Mouse (Mus musculus): Measurements from ENCODE around the gene Clgn. TPM values are rescaled to one million over a fixed set of nuclear protein-coding genes. Genes with fewer than 3 reads are reported as not detected.
"Not testable (repeated sequence)": the region's sequence is repeated elsewhere in the genome, so short reads cannot be mapped to it uniquely, and the experiment has no call there.

The Clgn gene
- total RNA-seq, 2 experiments from 2014 or later, result not detected

DNA sequence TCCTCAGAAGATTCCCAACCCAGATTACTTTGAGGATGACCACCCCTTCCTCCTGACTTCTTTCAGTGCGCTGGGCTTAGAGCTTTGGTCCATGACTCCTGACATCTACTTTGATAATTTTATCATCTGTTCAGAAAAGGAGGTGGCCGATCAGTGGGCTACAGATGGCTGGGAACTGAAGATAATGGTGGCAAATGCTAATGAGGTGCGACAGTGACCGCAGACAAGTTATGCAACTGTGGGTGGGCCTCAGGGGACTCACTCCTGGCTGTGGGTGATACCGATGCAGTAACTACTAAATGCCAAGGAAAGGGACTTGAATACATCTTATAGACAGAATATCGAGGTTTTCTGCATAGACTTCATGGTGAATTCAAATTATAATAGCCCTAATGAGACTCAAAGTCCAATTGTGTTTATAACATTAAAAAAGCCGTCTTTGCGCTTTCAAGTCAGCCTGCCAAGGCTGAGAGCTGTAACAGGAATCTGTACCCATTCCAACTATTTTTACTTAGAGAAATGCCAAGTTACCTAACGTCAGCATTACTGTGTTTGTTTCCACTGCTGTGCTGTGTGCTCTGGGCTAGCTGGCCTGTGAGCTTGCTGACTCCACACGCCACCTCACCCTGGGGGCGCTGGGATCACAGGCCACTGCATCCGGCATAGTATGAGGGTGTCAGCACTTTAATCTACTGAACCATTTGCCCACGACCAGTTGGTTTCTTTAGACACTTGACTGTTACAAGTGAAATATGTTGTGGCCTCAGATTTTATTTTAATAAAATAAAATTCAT lies 33.6 kb downstream of the Clgn start:
- peak in 1 of 2 experiments; percentile 14 for DNase-seq

DNA sequence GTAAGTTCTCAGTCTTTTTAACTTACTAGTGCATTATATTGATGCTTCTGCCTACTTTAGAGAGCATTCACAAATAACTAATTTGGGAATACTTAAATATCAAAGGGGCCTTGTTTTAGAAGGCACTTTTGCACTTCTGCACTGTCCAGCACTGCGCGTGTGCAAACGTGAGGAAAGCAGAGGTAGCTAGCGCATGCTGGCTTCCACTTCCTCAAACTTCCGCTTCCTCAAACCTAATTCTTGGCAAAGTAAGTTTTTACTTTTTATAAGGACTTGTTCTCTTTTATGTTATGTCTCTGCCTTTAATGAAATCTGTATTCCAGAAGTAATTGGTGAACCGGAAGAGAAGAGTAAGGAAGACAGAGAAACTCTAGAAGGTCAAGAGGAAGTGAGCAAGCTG lies 35.5 kb downstream of the Clgn start:
- no peak for DNase-seq

DNA sequence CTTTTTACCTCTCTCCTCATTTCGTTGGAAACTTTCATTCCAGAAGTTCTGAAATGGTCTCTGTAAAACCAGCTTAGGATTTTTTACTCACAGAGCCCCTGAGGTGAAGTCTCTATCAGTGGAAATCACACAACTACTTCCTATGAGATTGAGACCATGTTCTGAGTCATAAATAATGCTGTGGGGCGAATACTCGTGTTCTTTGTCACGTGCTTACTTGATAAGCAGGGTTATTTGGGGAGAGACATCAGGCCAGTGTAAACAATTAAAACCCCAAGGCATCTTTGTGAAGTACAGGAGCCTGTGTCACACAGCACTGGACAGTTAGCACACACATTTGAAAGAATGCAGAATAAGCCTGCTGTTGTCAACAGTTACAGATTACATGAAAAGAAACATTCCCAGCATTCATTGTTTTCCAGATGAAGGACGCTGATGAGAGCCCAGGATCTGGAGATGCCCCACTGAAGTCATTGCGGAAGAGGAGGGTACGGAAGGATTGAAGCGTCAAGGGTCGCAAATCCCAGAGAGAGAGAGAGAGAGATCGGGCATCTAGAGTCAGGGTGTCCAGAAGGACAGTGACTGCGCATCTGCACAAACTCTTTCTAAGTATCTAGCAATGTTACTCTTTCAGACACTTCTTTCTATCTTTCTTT lies 36.6 kb downstream of the Clgn start:
- DNase-seq, result no peak

DNA sequence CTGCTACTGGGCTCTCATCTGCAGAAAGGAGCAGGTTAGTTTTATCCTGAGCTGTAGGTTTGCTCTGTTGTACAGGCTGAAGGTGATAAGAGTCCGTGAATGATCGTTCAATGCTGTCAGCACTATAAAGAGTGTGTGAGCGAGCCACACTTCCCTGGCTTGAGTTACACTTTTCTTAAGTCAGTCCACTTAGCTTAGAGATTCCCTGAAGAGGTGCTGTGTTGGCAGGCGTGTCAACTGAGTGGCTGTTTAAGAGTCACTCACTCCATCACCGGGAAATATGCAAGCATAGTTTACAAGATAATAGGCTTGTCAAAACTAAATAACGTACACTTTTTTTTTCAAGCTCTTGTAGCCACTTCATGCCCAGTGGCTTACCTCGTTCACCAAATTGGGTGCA lies 37.3 kb downstream of the Clgn start:
- no peak for DNase-seq

DNA sequence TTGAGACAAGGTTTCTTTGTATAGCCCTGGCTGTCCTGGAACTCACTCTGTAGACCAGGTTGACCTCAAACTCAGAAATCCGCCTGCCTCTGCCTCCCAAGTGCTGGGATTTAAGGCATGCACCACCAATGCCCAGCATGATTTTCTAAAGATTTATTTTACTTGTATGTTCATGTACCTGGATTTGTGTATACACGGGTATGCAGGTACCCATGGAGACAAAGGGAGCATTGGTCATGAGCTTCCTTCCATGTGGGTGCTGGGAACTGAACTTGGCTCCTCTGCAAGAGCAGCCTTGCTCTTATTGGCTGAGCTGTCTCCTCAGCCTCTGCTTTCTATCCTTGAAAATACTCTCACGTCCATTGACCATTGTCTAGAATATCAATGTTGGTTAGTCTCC lies 39.0 kb downstream of the Clgn start:
- DNase-seq, result not testable (repeated sequence)

DNA sequence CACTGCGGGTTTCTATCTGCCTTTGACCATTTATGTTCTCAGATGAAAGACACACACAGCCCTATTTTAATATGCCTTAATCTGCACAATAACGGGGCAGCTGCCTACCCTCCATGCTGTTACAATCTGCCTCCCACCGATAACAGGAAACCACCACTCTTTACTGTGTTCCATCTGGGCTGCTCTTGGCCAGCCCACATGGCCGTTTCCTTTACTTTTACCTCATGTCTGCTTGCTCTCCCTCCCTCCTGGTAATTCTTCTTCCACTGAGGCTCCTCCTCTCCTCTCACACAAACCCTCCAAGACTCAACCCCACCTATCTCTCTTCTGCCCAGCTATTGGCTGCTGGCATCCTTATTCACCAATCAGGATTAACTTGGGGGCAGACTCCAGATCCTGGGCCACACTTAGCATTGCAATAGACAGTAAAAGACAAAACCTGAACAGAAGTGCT lies 39.4 kb downstream of the Clgn start:
- no peak for DNase-seq

DNA sequence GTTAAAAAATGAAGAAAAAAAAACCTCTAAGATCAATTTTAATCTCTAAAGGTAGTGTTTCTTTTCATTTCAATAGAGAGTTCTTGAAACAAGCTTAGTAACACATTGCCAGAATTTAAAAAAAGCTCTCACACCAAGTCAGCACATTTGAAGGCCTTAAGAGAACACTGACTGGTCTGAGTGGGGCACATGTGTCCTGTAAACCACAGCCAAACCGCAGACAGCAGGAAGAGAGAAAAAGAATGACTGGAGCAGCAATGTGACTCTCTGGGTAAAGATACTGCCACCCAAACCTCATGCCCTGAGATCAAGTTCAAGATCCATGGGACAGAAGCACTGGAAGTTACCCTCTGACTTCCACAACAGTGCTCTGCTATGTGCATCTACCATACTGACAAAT lies 47.4 kb downstream of the Clgn start:
- peak in 1 of 2 experiments; percentile 12 for DNase-seq

DNA sequence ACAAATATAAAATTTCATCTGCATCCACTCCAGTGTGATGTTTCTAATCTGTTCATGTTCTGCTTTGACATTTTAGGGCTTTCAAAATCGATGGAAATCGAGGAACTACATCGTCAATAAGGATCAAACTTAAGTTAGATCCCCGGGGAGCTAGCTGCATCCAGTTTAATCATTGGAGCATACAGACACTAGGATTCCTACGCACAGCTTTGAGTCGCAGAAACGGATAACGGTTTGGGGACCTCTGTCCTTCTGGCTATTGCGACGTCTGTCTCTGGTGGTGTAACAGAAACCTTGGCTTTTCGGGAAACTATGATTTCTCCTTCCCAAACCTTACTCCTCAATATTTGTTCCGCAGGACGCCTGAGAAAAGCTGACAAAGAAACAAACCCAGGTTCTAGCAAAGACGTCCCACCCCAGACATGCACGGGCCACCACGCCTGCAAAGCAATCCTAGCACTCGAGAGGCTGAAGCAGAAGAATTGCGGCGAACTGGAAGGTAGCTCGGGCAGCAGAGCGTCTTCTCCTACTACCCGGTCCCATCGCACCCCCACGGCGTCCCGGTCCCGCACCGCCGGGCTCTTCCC lies 52.1 kb downstream of the Clgn start:
- DNase-seq, result peak in 1 of 2 experiments; percentile 39

DNA sequence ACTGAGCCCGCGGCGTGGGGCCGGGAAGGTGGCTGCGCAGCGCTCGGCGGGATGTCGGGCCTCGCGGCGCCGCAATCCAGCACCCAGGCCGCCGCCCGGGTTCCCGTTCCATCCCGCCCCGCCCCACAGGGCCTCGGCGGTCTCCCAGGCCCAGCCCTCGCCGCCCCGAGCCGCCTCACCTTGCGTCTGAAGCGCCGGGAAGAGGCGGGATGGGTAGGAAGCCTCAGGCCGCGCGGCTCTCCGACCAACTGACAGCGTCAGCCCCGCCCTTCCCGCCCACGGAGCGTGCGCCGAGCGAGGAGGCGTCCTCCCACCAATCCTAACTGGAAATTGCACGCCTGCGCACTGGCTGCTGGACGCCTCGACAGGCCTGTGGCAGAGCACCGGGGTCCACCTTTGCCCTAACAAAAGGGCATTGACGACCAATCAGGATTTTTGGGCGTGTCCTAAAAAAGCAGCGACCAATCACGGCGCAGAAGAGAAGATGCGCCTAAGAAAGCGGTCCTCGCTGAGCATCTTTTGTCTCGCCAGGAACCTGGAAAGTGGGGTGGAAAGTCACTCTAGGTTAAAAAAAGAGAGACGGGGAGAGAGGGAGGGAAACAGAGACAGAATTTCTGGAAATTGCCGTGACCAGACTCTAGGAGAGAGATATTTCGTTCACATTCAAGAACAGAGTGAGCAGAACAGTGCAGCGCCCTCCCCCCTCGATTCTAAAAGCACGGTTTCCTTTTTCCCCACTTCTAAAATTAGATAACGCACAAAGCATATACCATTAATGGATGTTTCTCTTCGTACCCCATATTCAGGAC lies 52.8 kb downstream of the Clgn start:
- peak; percentile 98 to 99 for DNase-seq

DNA sequence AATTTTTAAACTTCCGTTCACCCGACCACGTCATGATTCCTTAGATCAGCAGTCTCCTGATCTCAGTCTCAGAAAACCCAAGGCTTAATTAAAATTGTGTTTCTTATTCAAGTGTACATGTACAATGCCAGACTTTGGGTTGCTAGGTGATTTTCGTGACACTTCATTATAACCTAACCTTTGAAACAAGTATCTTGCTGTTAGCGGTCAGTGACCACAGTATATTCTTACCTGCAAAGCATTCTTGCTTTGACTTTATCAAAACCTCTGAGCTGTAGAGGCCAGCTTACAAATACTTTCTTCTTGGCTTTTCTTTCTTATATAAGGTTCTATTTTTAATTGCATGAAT lies 53.4 kb downstream of the Clgn start:
- DNase-seq, result no peak

DNA sequence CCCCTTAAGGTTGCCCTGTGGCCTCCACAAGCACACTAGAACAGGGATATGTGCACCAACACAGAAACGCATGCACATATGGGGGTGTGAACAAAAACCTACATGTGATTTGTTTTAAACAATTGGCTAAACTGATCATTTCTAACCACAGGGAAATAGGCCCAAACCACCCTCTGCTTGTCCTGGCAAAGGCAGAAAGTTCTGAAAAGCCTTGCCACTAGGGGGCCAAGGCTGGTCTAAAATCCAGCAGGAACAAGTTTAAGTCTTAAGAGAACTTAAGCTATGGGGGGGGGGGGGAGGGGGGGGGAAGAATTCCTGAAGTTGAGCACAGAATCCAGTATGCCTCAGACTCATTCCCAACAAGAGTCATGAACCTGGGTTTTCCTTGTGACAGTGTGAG lies 60.3 kb downstream of the Clgn start:
- no peak for DNase-seq

DNA sequence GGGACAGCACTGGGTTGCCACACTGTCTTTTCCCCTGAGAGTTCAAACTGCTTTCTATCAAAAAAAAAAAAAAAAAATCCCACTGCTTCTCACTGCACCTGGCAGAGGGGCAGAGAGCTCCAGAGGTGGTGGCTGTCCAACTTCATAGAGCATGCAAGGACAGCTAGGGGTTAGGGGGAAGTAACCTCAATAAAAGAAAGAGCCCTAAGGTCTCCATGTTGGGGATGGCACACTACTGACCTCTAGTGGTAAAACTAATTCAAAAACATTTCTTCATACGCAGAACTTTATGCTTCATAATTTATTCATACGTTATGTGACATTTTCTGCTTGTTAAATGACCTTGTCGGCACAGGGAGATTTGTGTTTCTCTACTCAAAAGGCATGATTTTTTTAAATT lies 61.4 kb downstream of the Clgn start:
- DNase-seq, result peak in 1 of 2 experiments; percentile 39

DNA sequence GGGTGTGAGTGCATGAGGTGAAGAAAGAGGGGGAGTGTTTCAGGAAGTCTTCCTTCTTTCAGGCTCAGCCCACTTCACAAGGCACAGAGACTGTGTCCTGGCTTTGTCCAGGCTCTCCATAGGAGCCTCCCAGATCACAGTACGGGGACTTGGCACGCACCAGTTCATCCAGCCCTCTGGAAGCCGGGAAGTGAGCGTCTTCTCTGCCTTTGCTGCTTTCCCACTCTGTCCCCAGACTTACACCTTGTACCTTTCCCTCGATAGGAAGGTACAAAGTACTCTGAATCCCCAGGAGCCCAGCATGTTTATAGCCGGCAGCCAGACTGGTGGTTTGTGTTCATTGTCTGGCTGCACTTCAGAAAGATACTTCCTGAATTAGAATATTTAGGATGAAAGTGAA lies 67.5 kb downstream of the Clgn start:
- DNase-seq, result no peak

DNA sequence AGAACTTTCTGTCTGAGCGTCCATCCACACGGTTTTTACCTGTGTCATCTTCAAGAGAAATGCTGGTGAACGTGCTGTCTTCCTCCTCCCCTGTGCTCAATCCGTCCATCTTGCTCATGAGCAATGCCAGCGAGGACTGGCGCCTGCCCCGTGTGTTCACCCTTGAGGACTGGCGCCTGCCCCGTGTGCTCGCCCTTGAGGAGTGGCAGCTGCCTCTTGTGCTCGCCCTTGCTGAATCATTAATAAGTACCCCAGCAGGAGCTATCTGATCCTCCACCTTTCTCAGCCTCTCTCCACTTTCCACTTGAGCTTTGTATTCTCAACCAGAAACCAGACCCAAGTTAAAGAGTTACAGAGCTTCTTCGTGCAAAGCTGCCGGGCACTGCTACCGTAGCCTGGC lies 68.6 kb downstream of the Clgn start, which contains the start of gene Scoc:
Gene Scoc (minus strand): TSS at position 170 of the 400 bp plus-strand sequence.
- no peak for DNase-seq

DNA sequence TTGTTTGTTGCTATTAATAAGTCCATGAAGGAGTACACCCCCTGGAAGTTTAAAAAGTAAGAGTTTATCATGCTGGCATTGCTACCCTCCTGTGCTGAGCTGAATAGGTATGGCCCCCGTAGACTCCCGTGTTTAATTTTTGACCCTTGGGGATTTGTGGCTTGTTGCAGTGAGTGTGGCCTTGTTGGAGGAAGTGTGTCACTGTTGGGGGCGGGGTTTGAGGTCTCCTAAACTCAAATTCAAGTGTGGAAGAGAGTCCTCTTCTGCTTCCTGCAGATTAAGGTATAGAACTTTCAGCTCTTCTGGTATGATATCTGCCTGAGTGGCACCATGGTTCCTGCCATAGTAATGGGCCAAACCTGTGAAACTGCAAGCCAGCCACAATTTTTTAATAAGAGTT lies 69.9 kb downstream of the Clgn start:
- DNase-seq, result no peak

Other genes with a start within 250 kb of the Clgn start
- 1 to 10 TPM; 3.0 to 4.0 TPM for gene Tbc1d9, start 224.5 kb upstream of the Clgn start, total RNA-seq (2021)
- gene Gm10645, start 223.7 kb upstream of the Clgn start, total RNA-seq (2021), result not detected
- gene Ucp1, start 99.5 kb upstream of the Clgn start, total RNA-seq (2021), result 100 to 1,000 TPM in 1 of 2 experiments, 1 to 10 TPM in 1; 1.1 to 108 TPM
- gene Elmod2, start 57.4 kb upstream of the Clgn start, total RNA-seq (2021), result 1 to 10 TPM; 8.4 to 8.9 TPM
- gene Mgat4d, start 41.4 kb upstream of the Clgn start, total RNA-seq (2021), result not detected
- gene Scoc, start 68.5 kb downstream of the Clgn start, total RNA-seq (2021), result 10 to 100 TPM; 53.3 to 56.3 TPM
- gene Olfr370, start 145.9 kb downstream of the Clgn start, total RNA-seq (2021), result not detected
- 100 to 1,000 TPM; 661 to 773 TPM for gene Ndufb7, start 176.8 kb downstream of the Clgn start, total RNA-seq (2021)
- 100 to 1,000 TPM; 487 to 510 TPM for gene Tecr, start 218.1 kb downstream of the Clgn start, total RNA-seq (2021)
- 10 to 100 TPM; 20.0 to 22.3 TPM for gene Dnajb1, start 218.3 kb downstream of the Clgn start, total RNA-seq (2021)